Mouse (Mus musculus) olfactory bulb, adult 2 months (tissue): ENCODE measurements around the gene Gramd4. TPM values are rescaled to one million over a fixed set of nuclear protein-coding genes. Genes with fewer than 3 reads are reported as not detected.
"Not testable (repeated sequence)": the region's sequence is repeated elsewhere in the genome, so short reads cannot be mapped to it uniquely, and the experiment has no call there.

Source experiments
- H3K27ac ChIP-seq: fragments of 200-500 bp; 2 replicates; pipeline ENCODE4 v1.5.1; 2012; ENCODE audit warnings: low read depth, low read length; ENCODE audit not compliant: insufficient read depth
- H3K4me1 ChIP-seq: fragments of 200-500 bp; 2 replicates; pipeline ENCODE4 v1.6.1; 2012; ENCODE audit warnings: low read length; ENCODE audit not compliant: control insufficient read depth, insufficient read depth
- H3K4me3 ChIP-seq: fragments of 200-500 bp; 2 replicates; pipeline ENCODE4 v1.5.1; 2012; ENCODE audit warnings: mild to moderate bottlenecking, low read depth, low read length, moderate library complexity; ENCODE audit not compliant: insufficient read depth
- CTCF ChIP-seq: fragments of 200-500 bp; IDR thresholded peaks from 2 replicates; pipeline ENCODE4 v1.5.1; 2012; ENCODE audit warnings: low read depth, mild to moderate bottlenecking, low read length, moderate library complexity; ENCODE audit not compliant: insufficient read depth
- POLR2A ChIP-seq: fragments of 200-500 bp; IDR thresholded peaks from 2 replicates; pipeline ENCODE4 v1.6.1; 2012; ENCODE audit warnings: mild to moderate bottlenecking, low read depth, low read length, moderate library complexity; ENCODE audit not compliant: insufficient read depth
- WGBS: fragments of 180-500 bp; shearing (Covaris S2); methylation state at CpG from one replicate; pipeline ENCODE4 v1.1.7; 2018; 5-methylcytosine and 5-hydroxymethylcytosine counted together
- polyA plus RNA-seq: library from polyadenylated mRNA; stranded (reverse); fragments of >200 nt; gene quantifications from 2 replicates; pipeline ENCODE4 v1.2.4, GENCODE M21; 2012; ENCODE audit warnings: low replicate concordance; ENCODE audit not compliant: missing spikeins, insufficient read depth, insufficient read length

Gramd4 gene
- polyA plus RNA-seq, 1 experiment, result not detected

DNA sequence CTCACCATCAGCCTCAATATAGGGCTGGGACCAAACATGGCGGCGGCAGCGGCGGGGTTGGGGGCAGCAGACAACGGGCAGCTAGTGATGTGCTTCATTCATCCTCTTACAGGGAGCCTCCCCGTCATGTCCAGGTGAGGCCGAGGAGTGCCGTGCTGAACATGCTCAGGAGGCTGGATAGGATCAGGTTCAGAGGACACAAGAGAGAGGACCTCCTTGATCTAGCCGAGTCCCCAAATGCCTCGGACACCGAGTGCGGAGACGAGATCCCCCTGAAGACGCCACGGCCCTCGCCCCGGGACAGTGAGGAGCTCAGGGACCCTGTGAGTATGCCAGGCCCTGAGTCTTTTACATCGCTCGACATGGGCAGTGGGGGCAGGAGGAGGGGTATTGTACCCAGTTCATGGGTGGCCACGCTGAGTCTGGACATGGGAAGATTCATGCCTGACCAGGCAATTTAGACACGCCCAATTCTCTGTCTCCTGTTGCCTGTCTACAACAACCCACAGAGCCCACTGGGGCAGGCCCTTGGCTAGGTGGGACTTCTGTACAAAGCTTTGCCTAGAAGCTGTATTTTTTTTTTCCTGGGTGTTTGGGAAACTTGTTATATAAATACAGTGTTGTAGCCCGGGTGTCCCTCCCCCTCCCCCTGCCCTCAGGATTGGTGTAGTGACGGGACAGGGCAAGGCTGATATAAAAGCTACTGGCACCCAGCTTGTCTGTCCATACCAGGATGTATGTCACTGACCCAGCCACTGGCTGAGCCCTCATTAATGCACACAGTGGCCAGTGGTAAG, 33.9 kb downstream of the Gramd4 start:
- H3K4me3 ChIP-seq, result no peak overlapping the region
- WGBS, result 88% methylated on average over 23 of the region's 23 CpGs
- peaks cover 53% of the 10 kb centered on the region for H3K4me1 ChIP-seq
- no peak overlapping the region for H3K27ac ChIP-seq
- TF ChIP-seq POLR2A (no peak), CTCF (no peak)

DNA sequence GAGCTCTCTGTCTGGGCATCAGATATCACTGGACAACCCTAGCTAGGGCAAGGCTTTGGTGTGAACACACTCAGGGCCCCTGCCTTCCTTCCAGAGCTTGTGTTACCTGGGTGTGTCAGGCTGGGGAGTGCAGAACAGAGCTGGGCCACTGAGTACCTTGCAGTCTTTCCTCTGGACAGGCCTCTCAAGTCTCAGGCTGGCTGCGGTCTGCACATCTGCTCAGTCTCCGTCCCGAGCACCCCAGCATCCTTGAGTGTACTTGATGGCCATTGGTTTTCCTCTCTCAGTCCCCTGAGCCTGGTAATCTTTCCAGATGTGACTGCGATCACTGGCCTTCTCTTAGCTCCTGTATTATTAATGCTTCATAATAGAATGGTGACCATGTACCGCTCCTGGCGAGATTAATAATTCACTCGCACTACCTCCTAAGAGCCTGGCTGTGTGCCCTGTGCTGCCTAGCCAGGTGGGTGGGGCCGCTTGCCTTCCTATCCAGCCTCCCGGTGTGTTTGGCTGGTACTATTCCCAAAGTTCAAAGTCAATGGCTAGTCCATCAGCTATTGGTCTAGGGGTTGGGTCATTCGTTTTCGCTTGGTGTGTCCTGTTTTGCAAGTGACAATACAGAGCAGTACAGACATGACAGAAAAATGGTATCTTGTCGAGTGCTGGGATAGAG, 34.6 kb downstream of the Gramd4 start:
- TF ChIP-seq POLR2A (no peak), CTCF (no peak)
- no peak overlapping the region for H3K27ac ChIP-seq
- no peak overlapping the region for H3K4me3 ChIP-seq
- WGBS, result 75% methylated on average over 12 of the region's 12 CpGs
- peaks cover 48% of the 10 kb centered on the region for H3K4me1 ChIP-seq

DNA sequence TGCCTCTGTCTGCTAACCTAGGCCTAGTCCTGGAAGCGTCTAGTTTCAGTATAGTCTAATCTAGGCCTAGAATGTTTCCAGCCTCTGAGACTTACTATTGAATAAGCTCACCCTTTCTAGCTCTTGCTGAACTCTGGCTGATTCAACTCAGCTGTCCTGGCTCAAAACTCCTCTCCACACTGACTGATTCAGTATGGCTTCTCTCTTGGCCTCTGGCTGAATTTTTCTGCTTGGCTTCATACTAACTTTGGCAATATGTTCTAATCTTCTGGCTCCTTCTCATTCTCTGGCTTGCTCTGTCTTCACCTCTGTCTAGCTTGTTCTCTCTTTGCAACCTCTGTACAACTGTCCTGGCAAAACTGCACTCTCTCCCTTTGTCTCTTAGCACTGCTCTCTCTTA, 35.7 kb downstream of the Gramd4 start:
- Histone ChIP-seq H3K4me3 (no peak overlapping the region), H3K4me1 (peaks cover 37% of the 10 kb centered on the region), H3K27ac (no peak overlapping the region)
- no peak for TF ChIP-seq CTCF
- no peak for TF ChIP-seq POLR2A
- 89% methylated on average over 1 of the region's 1 CpGs for WGBS

DNA sequence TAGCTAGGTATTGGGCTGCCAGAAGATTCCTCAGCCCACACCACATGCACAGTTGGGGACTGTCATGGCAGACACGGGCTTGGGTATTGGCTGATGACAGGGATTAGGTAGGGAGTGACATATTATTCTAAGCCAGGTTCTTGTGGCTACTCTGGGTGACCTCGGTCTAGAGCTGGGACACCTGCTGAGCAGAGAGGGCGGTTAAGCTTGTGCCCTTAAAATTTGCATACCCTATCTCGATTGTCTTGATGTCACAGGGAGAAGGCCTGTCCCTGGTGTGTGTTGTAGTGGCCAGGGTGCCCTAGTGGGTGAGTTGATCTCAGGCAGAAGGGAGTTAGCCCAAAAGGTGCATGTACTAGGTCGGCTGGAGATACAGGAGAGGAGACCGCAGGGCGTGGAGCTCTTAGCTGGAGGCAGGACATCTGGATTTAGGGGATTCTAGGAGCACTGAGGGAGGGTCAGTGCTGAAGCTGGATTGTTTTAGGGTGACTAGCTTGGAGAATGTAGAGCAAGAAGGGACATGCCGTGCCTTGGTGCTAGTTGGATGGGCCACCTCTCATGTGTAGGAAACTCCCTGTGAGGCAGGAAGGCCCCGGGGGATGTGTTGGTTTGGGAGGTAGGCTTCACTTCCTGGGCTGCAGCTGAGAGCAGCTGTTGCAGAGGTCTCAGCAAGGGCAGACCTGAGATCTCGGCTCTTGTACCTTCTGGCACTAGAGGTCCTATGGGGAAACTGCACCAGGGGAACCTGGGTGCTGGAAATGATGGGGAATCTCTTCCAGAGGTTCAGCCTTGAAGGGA, 37.0 kb downstream of the Gramd4 start:
- no peak overlapping the region for H3K27ac ChIP-seq
- H3K4me1 ChIP-seq, result peaks cover 33% of the 10 kb centered on the region
- 83% methylated on average over 10 of the region's 10 CpGs for WGBS
- no peak overlapping the region for H3K4me3 ChIP-seq
- TF ChIP-seq CTCF, result no peak
- no peak for TF ChIP-seq POLR2A

DNA sequence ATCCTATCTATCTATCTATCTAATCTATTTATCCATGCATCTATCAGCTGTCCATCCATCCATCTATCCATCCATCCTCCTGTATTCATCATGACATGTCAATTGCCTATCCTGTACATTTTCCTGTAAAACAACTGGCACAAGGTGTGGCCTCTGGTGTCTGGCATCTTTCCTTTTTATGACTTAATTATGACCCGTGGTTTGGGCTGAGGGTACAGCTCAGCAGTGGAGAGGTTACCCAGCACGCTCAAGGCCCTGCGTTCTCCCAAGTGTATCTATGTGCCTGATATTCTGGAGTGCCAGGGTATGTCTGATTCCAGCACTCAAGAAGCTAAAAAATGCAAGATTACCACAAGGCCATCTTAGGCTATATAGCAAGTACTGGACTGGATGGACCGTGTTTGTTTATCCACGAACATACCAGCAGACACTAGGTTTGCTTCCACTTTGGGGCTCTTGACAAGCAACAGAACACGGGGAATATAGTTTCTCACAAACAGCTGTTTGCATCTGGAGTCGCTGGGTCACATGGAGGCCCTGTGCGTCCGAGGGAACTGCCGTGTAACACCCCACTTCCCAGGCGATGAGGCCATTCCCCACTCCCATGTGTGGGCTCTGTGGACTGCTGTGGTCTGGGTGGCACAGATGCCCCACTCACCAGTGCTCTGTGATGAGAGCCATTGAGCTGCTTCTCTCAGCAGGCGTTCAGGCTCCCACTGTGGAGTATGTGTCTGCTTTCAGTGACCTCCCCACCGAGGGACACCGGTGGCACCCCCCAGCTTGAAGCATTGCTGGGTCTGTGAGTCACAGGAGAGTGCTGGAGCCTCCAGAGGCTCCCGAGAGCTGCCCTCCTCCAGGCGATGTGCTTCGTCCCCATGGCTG, 38.5 kb downstream of the Gramd4 start:
- Histone ChIP-seq H3K4me3 (no peak overlapping the region), H3K27ac (no peak overlapping the region), H3K4me1 (peaks cover 20% of the 10 kb centered on the region)
- WGBS, result 79% methylated on average over 17 of the region's 17 CpGs
- no peak for TF ChIP-seq CTCF
- TF ChIP-seq POLR2A, result no peak

DNA sequence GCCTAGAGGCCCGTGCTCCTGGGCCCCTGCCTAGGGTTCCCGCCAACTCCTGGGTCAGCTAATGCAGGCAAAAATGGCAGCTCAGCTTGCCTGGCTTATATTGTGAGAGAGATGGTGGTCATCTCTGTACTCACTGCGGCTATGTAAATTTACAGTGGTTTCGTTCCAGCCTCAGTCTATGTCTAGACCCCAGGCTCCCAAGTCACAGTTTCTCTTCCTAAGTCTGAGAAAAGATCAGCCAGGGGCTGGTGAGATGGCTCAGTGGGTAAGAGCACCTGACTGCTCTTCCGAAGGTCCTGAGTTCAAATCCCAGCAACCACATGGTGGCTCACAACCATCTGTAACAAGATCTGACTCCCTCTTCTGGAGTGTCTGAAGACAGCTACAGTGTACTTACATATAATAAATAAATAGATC, 39.1 kb downstream of the Gramd4 start:
- H3K27ac ChIP-seq, H3K4me3 ChIP-seq: not testable (repeated sequence)
- H3K4me1 ChIP-seq, result peaks cover 19% of the 10 kb centered on the region
- WGBS, result 92% methylated on average over 5 of the region's 5 CpGs

DNA sequence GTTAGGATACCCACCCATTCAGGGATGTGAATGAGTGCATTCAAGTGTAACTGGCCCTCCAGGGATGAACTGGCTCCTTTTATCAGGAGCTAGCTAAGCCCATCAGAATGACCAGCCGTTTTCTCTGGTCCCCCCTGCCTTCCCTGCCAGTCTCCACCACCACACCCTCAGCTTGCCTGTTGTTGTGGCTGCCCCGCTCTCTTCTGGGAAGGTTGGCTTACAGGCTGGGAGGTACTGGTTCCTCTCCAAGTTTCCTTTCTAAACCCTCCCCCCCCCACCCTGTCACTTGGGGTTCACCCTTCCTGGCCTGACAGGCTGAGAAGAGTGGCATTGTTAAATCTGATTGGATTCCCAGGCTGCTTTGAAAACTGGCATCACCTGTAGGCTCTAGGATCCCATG, 40.4 kb downstream of the Gramd4 start:
- H3K27ac ChIP-seq, result no peak overlapping the region
- peaks cover 21% of the 10 kb centered on the region for H3K4me1 ChIP-seq
- TF ChIP-seq CTCF (no peak), POLR2A (no peak)
- 63% methylated on average over 2 of the region's 2 CpGs for WGBS
- H3K4me3 ChIP-seq, result no peak overlapping the region

DNA sequence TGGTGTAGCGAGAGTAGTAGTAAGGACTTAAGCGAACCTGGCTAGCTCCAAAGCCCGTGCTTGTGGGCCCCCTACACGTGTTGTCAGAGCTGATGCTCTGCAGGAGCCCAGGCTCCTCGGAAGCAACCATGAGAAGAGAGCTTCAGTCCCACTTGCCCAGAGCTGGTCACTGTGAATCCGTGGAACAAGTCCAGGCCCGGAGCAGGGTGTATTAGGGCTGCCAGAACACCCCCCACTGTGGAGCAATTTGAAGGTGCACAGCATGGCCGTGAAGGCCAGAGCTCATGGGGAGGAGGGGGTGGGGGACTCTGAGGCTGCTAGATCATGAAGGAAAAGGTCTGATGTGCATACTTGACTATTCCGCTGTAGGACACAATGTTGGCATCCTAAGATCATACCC, 44.1 kb downstream of the Gramd4 start:
- 72% methylated on average over 9 of the region's 9 CpGs for WGBS
- no peak overlapping the region for H3K4me3 ChIP-seq
- TF ChIP-seq POLR2A, result no peak
- TF ChIP-seq CTCF, result no peak
- H3K27ac ChIP-seq, result no peak overlapping the region
- peaks cover 19% of the 10 kb centered on the region for H3K4me1 ChIP-seq
